8 mouse cellular contexts compared by ENCODE assay signal in the genomic region with DNA sequence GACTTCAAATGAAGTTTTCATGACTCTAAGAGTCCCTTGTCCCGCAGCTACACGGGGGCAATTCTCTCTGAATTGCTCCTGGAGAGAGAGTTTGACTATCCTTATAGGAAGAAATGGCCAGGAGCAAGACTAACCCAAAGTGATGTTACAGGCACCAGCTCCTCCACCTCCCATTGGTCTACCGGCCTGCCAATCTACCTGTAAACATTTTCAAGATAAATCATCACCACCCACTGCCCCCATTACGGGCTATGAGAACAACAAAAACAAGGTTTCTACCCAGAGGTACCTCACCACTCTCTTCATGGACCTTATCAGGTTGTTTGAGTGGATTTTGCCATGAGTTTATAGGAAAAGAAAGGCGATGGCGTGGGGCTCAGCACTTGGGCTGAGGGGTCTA. TPM values are rescaled to one million over a fixed set of nuclear protein-coding genes. Genes with fewer than 3 reads are reported as not detected.
DNase-seq lines count a peak whose midpoint lies in the region; ATAC-seq and TF ChIP-seq lines count a peak whose summit lies in the region.

No protein-coding gene starts in this region.

- 35% methylated on average over 6 of the region's 6 CpGs for WGBS in embryonic facial prominence, embryonic 15.5 days
- WGBS in liver, embryonic 15.5 days (ENCODE audit: insufficient replicate concordance), result 6% methylated on average over 6 of the region's 6 CpGs

- TF ChIP-seq POLR2A in ES-Bruce4 (IDR thresholded peaks at IDR 0.05; ENCODE audit: insufficient read depth, low read length), result no peak

- H3K36me3 ChIP-seq in ES-Bruce4 (ENCODE audit: control insufficient read depth, insufficient read depth, low read length, poor library complexity, severe bottlenecking), result no peaks in the 10 kb centered on the region
- no peaks in the 10 kb centered on the region for H3K36me3 ChIP-seq in embryonic facial prominence, embryonic 15.5 days
- no peaks in the 10 kb centered on the region for H3K36me3 ChIP-seq in liver, embryonic 15.5 days (replicated peaks)

- intact Hi-C loops in gastrocnemius, postnatal 36 days (cut with DNase I), result loop anchor here (10.0 kb wide), 1 partner anchor 203 kb away; no protein-coding TSS in a partner anchor

- ATAC-seq in embryonic facial prominence, embryonic 15.5 days (ENCODE audit: insufficient number of reproducible peaks, low FRiP score, low TSS enrichment, low read depth), result no peak
- ATAC-seq in liver, embryonic 15.5 days (ENCODE audit: insufficient read depth), result no peak
- no peak for ATAC-seq in megakaryocyte progenitor cell, adult 5-6 weeks (replicated peaks; ENCODE audit: poor library complexity)

- peaks cover 2% of the 10 kb centered on the region for H3K4me1 ChIP-seq in ES-Bruce4 (ENCODE audit: control insufficient read depth, insufficient read depth, low read length)
- H3K4me1 ChIP-seq in embryonic facial prominence, embryonic 15.5 days, result peaks cover 44% of the 10 kb centered on the region
- peaks cover 22% of the 10 kb centered on the region for H3K4me1 ChIP-seq in liver, embryonic 15.5 days (replicated peaks)

- DNase-seq in induced T-regulatory cell, adult 2 months (ENCODE audit: low read depth), result peak; percentile 90
- peak; percentile 82 for DNase-seq in thymus, postnatal 14 days
- no peak for DNase-seq in gastrocnemius, postnatal 4 days (ENCODE audit: low spot score in 2 of 2)
- no peak for DNase-seq in gastrocnemius, postnatal 36 days

- no peak overlapping the region for H3K27ac ChIP-seq in ES-Bruce4 (ENCODE audit: insufficient read depth, low read length)
- 0 out of 2 replicates have a peak overlapping the region, but pooled peaks have one; percentile 22 for H3K27ac ChIP-seq in embryonic facial prominence, embryonic 15.5 days (replicated peaks)
- no peak overlapping the region for H3K27ac ChIP-seq in liver, embryonic 15.5 days (replicated peaks)

- H3K9ac ChIP-seq in ES-Bruce4 (ENCODE audit: low read depth, poor library complexity, severe bottlenecking), result 0 out of 2 replicates have a peak overlapping the region, but pooled peaks have one; percentile 36
- no peak overlapping the region for H3K9ac ChIP-seq in embryonic facial prominence, embryonic 15.5 days
- H3K9ac ChIP-seq in liver, embryonic 15.5 days, result no peak overlapping the region

- no peak for TF ChIP-seq CTCF in ES-Bruce4 (IDR thresholded peaks at IDR 0.05; ENCODE audit: low read depth, low read length)

- H3K4me3 ChIP-seq in ES-Bruce4 (ENCODE audit: low read depth, low read length), result peak overlapping the region; percentile 84
- H3K4me3 ChIP-seq in embryonic facial prominence, embryonic 15.5 days (replicated peaks), result peak overlapping the region; percentile 66
- peak overlapping the region; percentile 59 for H3K4me3 ChIP-seq in liver, embryonic 15.5 days (replicated peaks)

- no peaks in the 10 kb centered on the region for H3K9me3 ChIP-seq in ES-Bruce4 (replicated peaks; ENCODE audit: control insufficient read depth, insufficient read depth, low read length, poor library complexity, severe bottlenecking)
- H3K9me3 ChIP-seq in embryonic facial prominence, embryonic 15.5 days (replicated peaks), result no peaks in the 10 kb centered on the region
- H3K9me3 ChIP-seq in liver, embryonic 15.5 days (replicated peaks), result no peaks in the 10 kb centered on the region

- no peaks in the 10 kb centered on the region for H3K27me3 ChIP-seq in ES-Bruce4 (ENCODE audit: control insufficient read depth, insufficient read depth, low read length, poor library complexity, severe bottlenecking)
- no peaks in the 10 kb centered on the region for H3K27me3 ChIP-seq in embryonic facial prominence, embryonic 15.5 days
- peaks cover 50% of the 10 kb centered on the region for H3K27me3 ChIP-seq in liver, embryonic 15.5 days

- H3K4me2 ChIP-seq in embryonic facial prominence, embryonic 15.5 days (replicated peaks), result peak overlapping the region; percentile 97
- peak overlapping the region; percentile 77 for H3K4me2 ChIP-seq in liver, embryonic 15.5 days

- no peak for TF ChIP-seq EP300 in ES-Bruce4 (IDR thresholded peaks at IDR 0.05; ENCODE audit: insufficient read depth, low read depth, low read length)

RNA-seq across cellular contexts. Expression of a gene that starts 1.4 kb away (rescaled TPM):
- 19.2 and 20.0 TPM in 2 replicates for polyA plus RNA-seq in ES-Bruce4 (2011; ENCODE audit: insufficient read depth, insufficient read length, low read depth, missing spikeins)
- polyA plus RNA-seq in embryonic facial prominence, embryonic 15.5 days (2015; fragmentation: Nextera tagmentation; extraction: Ambion mirVana), result 20.5 and 20.6 TPM in 2 replicates
- 2.3 and 3.5 TPM in 2 replicates for polyA plus RNA-seq in liver, embryonic 15.5 days (2015; fragmentation: Nextera tagmentation; extraction: Ambion mirVana)
- 10 to 100 TPM; 22.0 to 22.9 TPM for total RNA-seq in gastrocnemius, postnatal 4 days (2021)
- total RNA-seq in megakaryocyte progenitor cell, adult 5-6 weeks (2015), result 48.4 and 55.3 TPM in 2 replicates
- total RNA-seq in megakaryocyte progenitor cell, adult 5-6 weeks (2017), result 21.5 and 23.6 TPM in 2 replicates
- total RNA-seq in gastrocnemius, postnatal 36 days (2021), result 10 to 100 TPM; 17.1 to 32.7 TPM

Comparison
In these comparisons a context has a peak if more than half of its experiments do, and no peak if none do; other contexts are left out.
1. DNase-seq: peak in induced T-regulatory cell, adult 2 months (single experiment) and thymus, postnatal 14 days (single experiment); none in gastrocnemius, postnatal 4 days (0 of 2) and gastrocnemius, postnatal 36 days (0 of 2).
2. Peak in every context shown above with its lines, with median percentiles within 50 percentile points of each other: H3K4me3 ChIP-seq.